Mouse (Mus musculus): ENCODE results near the gene Zglp1. TPM values are rescaled to one million over a fixed set of nuclear protein-coding genes. Genes with fewer than 3 reads are reported as not detected.

Gene Zglp1
- polyA plus RNA-seq, 1 experiment from 2014 or later = not detected

DNA sequence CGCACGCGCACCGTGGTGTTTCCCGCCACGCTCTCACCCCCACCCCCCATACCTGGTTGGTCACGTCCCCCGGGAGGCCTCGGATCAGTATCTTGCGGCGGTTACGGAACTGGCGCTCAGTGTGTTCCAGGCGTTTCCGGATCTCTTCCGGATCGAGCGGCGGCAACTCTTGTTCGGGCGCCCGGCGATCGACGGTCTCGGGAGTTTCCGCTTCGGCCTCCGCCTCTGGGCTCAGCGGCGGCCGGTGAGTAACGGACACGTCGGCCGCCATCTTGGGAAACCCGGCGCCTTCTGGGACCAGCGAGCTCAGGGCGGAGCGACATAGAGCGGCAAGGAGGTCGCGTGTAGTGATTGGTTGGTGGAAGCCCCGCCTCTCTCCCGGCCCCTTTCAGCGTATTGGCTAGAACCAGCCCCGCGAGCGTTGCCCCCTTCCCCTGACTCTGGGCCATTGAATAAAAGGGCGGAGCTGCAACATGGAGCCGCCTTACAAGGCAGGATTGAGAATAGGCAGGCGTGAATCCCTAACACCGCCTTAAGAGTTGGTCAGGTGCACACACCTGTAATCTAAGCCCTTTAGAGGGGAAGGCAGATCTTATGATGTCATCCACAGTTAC lies 24.9 kb upstream of the Zglp1 start, which contains the start of the genes Gm38431 and Raver1:
Gene Gm38431 (minus strand): TSS at position 291 of the 614 bp plus-strand sequence.
Gene Raver1 (minus strand): TSS at position 302 of the 614 bp plus-strand sequence.
- Histone ChIP-seq H3K4me2 (replicated peaks; ENCODE audit: low read depth) (peak within 1 kb of the TSS; percentile 75), H3K4me1 (replicated peaks; ENCODE audit: control insufficient read depth, insufficient read depth, low read length) (no peaks in the 10 kb centered on the region), H3K36me3 (ENCODE audit: control insufficient read depth, insufficient read depth) (peaks cover 28% of the 10 kb centered on the region), H3K4me3 (ENCODE audit: low read depth, low read length) (peak within 1 kb of the TSS; percentile 61), H3K9ac (ENCODE audit: low read depth, low read length) (peak within 1 kb of the TSS; percentile 63), H3K9me3 (ENCODE audit: control insufficient read depth) (no peaks in the 10 kb centered on the region), H3K27me3 (replicated peaks; ENCODE audit: control insufficient read depth, insufficient read depth, low read length) (no peaks in the 10 kb centered on the region), H3K27ac (ENCODE audit: low read depth, low read length) (peak within 1 kb of the TSS; percentile 84)
- ATAC-seq = peak; percentile 98
- WGBS = under 1% methylated on average over 54 of the region's 54 CpGs
- no peak for TF ChIP-seq CTCF (IDR thresholded peaks at IDR 0.05; ENCODE audit: low read depth)

GRCm38 (mm10) chr9:21090972-21091706 lies 24.2 kb upstream of the Zglp1 start:
- 1% methylated on average over 24 of the region's 24 CpGs for WGBS
- ATAC-seq = peak; percentile 58

GRCm38 (mm10) chr9:21090537-21090936 lies 23.6 kb upstream of the Zglp1 start:
- no peaks in the 10 kb centered on the region for H3K9me3 ChIP-seq (ENCODE audit: control insufficient read depth)
- peak overlapping the region; percentile 11; the same call in 1 of the 2 replicates for H3K27ac ChIP-seq (ENCODE audit: low read depth, low read length)
- ATAC-seq = no peak
- no peaks in the 10 kb centered on the region for H3K4me1 ChIP-seq (replicated peaks; ENCODE audit: control insufficient read depth, insufficient read depth, low read length)
- no peaks in the 10 kb centered on the region for H3K27me3 ChIP-seq (replicated peaks; ENCODE audit: control insufficient read depth, insufficient read depth, low read length)
- TF ChIP-seq CTCF (IDR thresholded peaks at IDR 0.05; ENCODE audit: low read depth) = no peak
- H3K36me3 ChIP-seq (ENCODE audit: control insufficient read depth, insufficient read depth) = peaks cover 40% of the 10 kb centered on the region
- peak overlapping the region; percentile 75 for H3K4me2 ChIP-seq (replicated peaks; ENCODE audit: low read depth)
- WGBS = 65% methylated on average over 1 of the region's 1 CpGs
- peak overlapping the region; percentile 61 for H3K4me3 ChIP-seq (ENCODE audit: low read depth, low read length)
- no peak overlapping the region for H3K9ac ChIP-seq (ENCODE audit: low read depth, low read length)

More at GRCm38 (mm10) chr9:21090972-21091706, 24.2 kb upstream of the Zglp1 start:
- no peak for TF ChIP-seq CTCF (IDR thresholded peaks at IDR 0.05; ENCODE audit: low read depth)
- Histone ChIP-seq H3K27ac (ENCODE audit: low read depth, low read length) (peak overlapping the region; percentile 84), H3K4me2 (replicated peaks; ENCODE audit: low read depth) (peak overlapping the region; percentile 75), H3K9ac (ENCODE audit: low read depth, low read length) (peak overlapping the region; percentile 63), H3K4me1 (replicated peaks; ENCODE audit: control insufficient read depth, insufficient read depth, low read length) (no peaks in the 10 kb centered on the region), H3K27me3 (replicated peaks; ENCODE audit: control insufficient read depth, insufficient read depth, low read length) (no peaks in the 10 kb centered on the region), H3K4me3 (ENCODE audit: low read depth, low read length) (peak overlapping the region; percentile 61), H3K36me3 (ENCODE audit: control insufficient read depth, insufficient read depth) (peaks cover 34% of the 10 kb centered on the region), H3K9me3 (ENCODE audit: control insufficient read depth) (no peaks in the 10 kb centered on the region)

DNA sequence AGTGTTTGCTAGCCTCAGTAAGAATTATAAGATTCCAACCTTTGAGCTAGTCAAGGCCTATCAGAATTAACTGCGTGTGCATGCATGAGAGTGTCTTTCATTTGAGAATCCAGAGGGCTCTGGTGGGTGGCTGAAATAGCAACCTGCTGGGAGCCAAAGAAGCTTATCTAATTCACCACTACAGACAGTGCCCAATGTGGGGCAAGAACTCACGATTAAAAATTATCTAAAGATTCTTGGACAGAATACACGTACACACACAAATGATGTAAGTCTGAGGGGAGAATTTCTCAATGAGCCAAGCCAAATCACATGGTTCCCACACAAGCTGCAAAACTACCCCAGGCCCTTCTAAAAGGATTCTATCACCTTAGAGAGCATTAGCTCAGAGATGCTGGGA lies 16.4 kb upstream of the Zglp1 start:
- H3K27ac ChIP-seq (ENCODE audit: low read depth, low read length) = no peak overlapping the region
- TF ChIP-seq CTCF (IDR thresholded peaks at IDR 0.05; ENCODE audit: low read depth) = no peak
- H3K9me3 ChIP-seq (ENCODE audit: control insufficient read depth) = no peaks in the 10 kb centered on the region
- no peak overlapping the region for H3K9ac ChIP-seq (ENCODE audit: low read depth, low read length)
- H3K36me3 ChIP-seq (ENCODE audit: control insufficient read depth, insufficient read depth) = peaks cover 77% of the 10 kb centered on the region
- no peak overlapping the region for H3K4me2 ChIP-seq (replicated peaks; ENCODE audit: low read depth)
- WGBS = 84% methylated on average over 3 of the region's 3 CpGs
- H3K27me3 ChIP-seq (replicated peaks; ENCODE audit: control insufficient read depth, insufficient read depth, low read length) = no peaks in the 10 kb centered on the region
- H3K4me1 ChIP-seq (replicated peaks; ENCODE audit: control insufficient read depth, insufficient read depth, low read length) = no peaks in the 10 kb centered on the region
- ATAC-seq = no peak
- H3K4me3 ChIP-seq (ENCODE audit: low read depth, low read length) = no peak overlapping the region

DNA sequence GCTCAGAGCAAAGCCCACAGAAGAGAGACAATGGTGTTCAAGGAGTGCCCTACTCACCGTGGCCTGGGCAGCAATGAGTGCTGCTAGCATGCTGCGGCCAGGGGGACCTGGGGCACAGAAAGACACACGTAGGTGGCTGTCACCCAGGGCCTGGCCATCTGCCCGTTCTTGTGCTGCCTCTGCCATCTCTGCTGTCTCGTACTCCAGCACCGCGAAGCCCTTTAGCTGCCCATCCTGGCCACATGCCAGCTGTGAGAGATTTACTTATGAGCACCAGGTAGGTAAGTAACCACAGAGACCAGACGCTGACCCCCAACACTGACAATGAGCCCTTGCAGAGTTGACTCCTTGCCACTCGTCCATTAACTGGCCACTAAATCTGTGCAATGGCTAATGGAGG lies 14.2 kb upstream of the Zglp1 start:
- no peaks in the 10 kb centered on the region for H3K27me3 ChIP-seq (replicated peaks; ENCODE audit: control insufficient read depth, insufficient read depth, low read length)
- ATAC-seq = no peak
- H3K4me1 ChIP-seq (replicated peaks; ENCODE audit: control insufficient read depth, insufficient read depth, low read length) = no peaks in the 10 kb centered on the region
- no peak overlapping the region for H3K9ac ChIP-seq (ENCODE audit: low read depth, low read length)
- no peak overlapping the region for H3K27ac ChIP-seq (ENCODE audit: low read depth, low read length)
- WGBS = 91% methylated on average over 9 of the region's 9 CpGs
- H3K36me3 ChIP-seq (ENCODE audit: control insufficient read depth, insufficient read depth) = peaks cover 83% of the 10 kb centered on the region
- no peak overlapping the region for H3K4me3 ChIP-seq (ENCODE audit: low read depth, low read length)
- H3K4me2 ChIP-seq (replicated peaks; ENCODE audit: low read depth) = no peak overlapping the region
- TF ChIP-seq CTCF (IDR thresholded peaks at IDR 0.05; ENCODE audit: low read depth) = no peak
- H3K9me3 ChIP-seq (ENCODE audit: control insufficient read depth) = no peaks in the 10 kb centered on the region

DNA sequence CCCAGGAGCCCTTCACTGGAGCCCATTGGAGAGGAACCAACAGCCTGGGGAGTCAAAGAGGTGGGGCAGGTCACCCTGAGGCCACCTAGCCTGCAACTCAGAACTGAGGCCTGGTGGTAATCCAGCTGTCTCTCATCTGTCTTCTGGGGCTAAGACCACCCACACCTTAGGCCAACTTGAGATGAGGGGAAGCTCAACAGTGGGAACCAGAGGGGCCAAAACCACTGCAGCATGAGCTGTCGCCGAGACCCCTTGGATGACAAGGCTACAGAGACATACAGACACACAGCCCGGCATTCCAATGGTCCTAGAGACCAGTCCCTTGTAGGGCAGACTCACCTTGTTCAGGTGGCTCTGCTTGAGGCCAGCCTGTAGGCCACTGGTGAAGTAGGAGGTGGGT lies 8.7 kb upstream of the Zglp1 start:
- H3K4me1 ChIP-seq (replicated peaks; ENCODE audit: control insufficient read depth, insufficient read depth, low read length) = no peaks in the 10 kb centered on the region
- H3K4me3 ChIP-seq (ENCODE audit: low read depth, low read length) = no peak overlapping the region
- peaks cover 59% of the 10 kb centered on the region for H3K36me3 ChIP-seq (ENCODE audit: control insufficient read depth, insufficient read depth)
- H3K27ac ChIP-seq (ENCODE audit: low read depth, low read length) = no peak overlapping the region
- no peak overlapping the region for H3K4me2 ChIP-seq (replicated peaks; ENCODE audit: low read depth)
- no peak overlapping the region for H3K9ac ChIP-seq (ENCODE audit: low read depth, low read length)
- H3K9me3 ChIP-seq (ENCODE audit: control insufficient read depth) = no peaks in the 10 kb centered on the region
- no peaks in the 10 kb centered on the region for H3K27me3 ChIP-seq (replicated peaks; ENCODE audit: control insufficient read depth, insufficient read depth, low read length)
- WGBS = 81% methylated on average over 3 of the region's 3 CpGs
- no peak for ATAC-seq
- TF ChIP-seq CTCF (IDR thresholded peaks at IDR 0.05; ENCODE audit: low read depth) = no peak
